Mouse (Mus musculus): Measurements from ENCODE around the gene Isy1. TPM values are rescaled to one million over a fixed set of nuclear protein-coding genes. Genes with fewer than 3 reads are reported as not detected.

Gene Isy1
- polyA plus RNA-seq, 1 experiment from 2014 or later = 45.6 TPM

- WGBS = 89% methylated on average over 5 of the region's 5 CpGs
- no peak for DNase-seq (ENCODE audit: low spot score)
- Histone ChIP-seq H3K27ac (ENCODE audit: low read depth, low read length) (no peak overlapping the region), H3K36me3 (ENCODE audit: control insufficient read depth, insufficient read depth, low read length) (no peaks in the 10 kb centered on the region), H3K9ac (ENCODE audit: low read length) (no peak overlapping the region), H3K4me2 (ENCODE audit: low read depth) (no peak overlapping the region), H3K4me3 (ENCODE audit: low read depth, low read length) (no peak overlapping the region), H3K9me3 (ENCODE audit: control insufficient read depth, low read length) (no peaks in the 10 kb centered on the region), H3K27me3 (ENCODE audit: control insufficient read depth, insufficient read depth, low read length) (no peaks in the 10 kb centered on the region), H3K4me1 (ENCODE audit: control insufficient read depth, insufficient read depth, low read length) (no peaks in the 10 kb centered on the region)
- no peak for ATAC-seq (ENCODE audit: insufficient read depth, low FRiP score, low TSS enrichment)
These were observed 46.8 kb downstream of the Isy1 start for GRCm38 (mm10) chr6:87791826-87792225.

DNA sequence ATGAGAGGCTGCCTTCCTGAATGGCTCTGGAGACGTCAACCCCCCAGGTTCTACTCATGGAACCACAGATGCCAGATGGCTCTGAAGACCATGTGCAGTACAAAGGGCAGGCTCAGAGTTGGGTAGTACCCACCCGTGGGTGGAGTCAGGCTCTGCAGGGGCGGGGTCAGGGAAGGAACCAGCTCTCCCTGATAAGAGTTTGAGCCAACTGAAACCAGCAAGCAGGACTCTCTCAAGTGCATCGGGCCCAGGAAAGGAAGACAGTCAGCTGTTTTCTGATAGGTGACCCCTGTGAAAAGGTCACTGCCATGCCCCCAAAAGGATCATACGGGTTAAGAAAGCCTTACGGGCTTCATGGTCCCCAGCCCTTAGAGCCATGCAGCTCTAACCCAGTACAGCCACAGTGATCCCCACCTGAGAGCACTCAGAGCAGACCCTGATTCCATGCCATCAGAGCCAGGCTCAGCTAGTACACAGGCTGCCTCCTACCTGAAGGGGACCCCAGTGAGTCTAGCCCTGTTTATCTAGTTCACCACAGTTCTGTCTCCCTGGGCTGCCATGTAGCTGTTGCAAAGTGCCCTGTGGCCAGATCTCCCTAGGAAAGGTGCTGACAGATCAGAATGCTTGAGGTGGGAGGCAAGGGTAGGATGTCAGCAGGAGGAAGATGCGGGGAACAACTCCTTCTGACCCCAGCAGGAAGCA is 47.7 kb downstream of the Isy1 start:
- DNase-seq (ENCODE audit: low spot score) (no peak), ATAC-seq (ENCODE audit: insufficient read depth, low FRiP score, low TSS enrichment) (no peak)
- no peaks in the 10 kb centered on the region for H3K27me3 ChIP-seq (ENCODE audit: control insufficient read depth, insufficient read depth, low read length)
- no peak overlapping the region for H3K27ac ChIP-seq (ENCODE audit: low read depth, low read length)
- no peak overlapping the region for H3K4me3 ChIP-seq (ENCODE audit: low read depth, low read length)
- WGBS = 80% methylated on average over 7 of the region's 7 CpGs
- H3K4me2 ChIP-seq (ENCODE audit: low read depth) = no peak overlapping the region
- H3K9ac ChIP-seq (ENCODE audit: low read length) = no peak overlapping the region
- H3K4me1 ChIP-seq (ENCODE audit: control insufficient read depth, insufficient read depth, low read length) = no peaks in the 10 kb centered on the region
- no peaks in the 10 kb centered on the region for H3K36me3 ChIP-seq (ENCODE audit: control insufficient read depth, insufficient read depth, low read length)
- no peaks in the 10 kb centered on the region for H3K9me3 ChIP-seq (ENCODE audit: control insufficient read depth, low read length)

- 97% methylated on average over 6 of the region's 6 CpGs for WGBS
These were observed 48.8 kb downstream of the Isy1 start for GRCm38 (mm10) chr6:87789791-87790190.

GRCm38 (mm10) chr6:87788896-87789587 is 49.6 kb downstream of the Isy1 start:
- ATAC-seq (ENCODE audit: insufficient read depth, low FRiP score, low TSS enrichment) = no peak
- H3K4me3 ChIP-seq (ENCODE audit: low read depth, low read length) = no peak overlapping the region
- 77% methylated on average over 5 of the region's 5 CpGs for WGBS
- H3K9me3 ChIP-seq (ENCODE audit: control insufficient read depth, low read length) = no peaks in the 10 kb centered on the region
- no peaks in the 10 kb centered on the region for H3K4me1 ChIP-seq (ENCODE audit: control insufficient read depth, insufficient read depth, low read length)
- no peaks in the 10 kb centered on the region for H3K27me3 ChIP-seq (ENCODE audit: control insufficient read depth, insufficient read depth, low read length)
- H3K4me2 ChIP-seq (ENCODE audit: low read depth) = no peak overlapping the region
- no peak overlapping the region for H3K27ac ChIP-seq (ENCODE audit: low read depth, low read length)
- DNase-seq (ENCODE audit: low spot score) = no peak
- no peaks in the 10 kb centered on the region for H3K36me3 ChIP-seq (ENCODE audit: control insufficient read depth, insufficient read depth, low read length)
- H3K9ac ChIP-seq (ENCODE audit: low read length) = no peak overlapping the region

More at GRCm38 (mm10) chr6:87789791-87790190, 48.8 kb downstream of the Isy1 start:
- ATAC-seq (ENCODE audit: insufficient read depth, low FRiP score, low TSS enrichment) (no peak), DNase-seq (ENCODE audit: low spot score) (no peak)
- no peaks in the 10 kb centered on the region for H3K27me3 ChIP-seq (ENCODE audit: control insufficient read depth, insufficient read depth, low read length)
- H3K27ac ChIP-seq (ENCODE audit: low read depth, low read length) = no peak overlapping the region
- H3K9me3 ChIP-seq (ENCODE audit: control insufficient read depth, low read length) = no peaks in the 10 kb centered on the region
- no peaks in the 10 kb centered on the region for H3K36me3 ChIP-seq (ENCODE audit: control insufficient read depth, insufficient read depth, low read length)
- no peak overlapping the region for H3K4me2 ChIP-seq (ENCODE audit: low read depth)
- no peak overlapping the region for H3K9ac ChIP-seq (ENCODE audit: low read length)
- H3K4me3 ChIP-seq (ENCODE audit: low read depth, low read length) = no peak overlapping the region
- no peaks in the 10 kb centered on the region for H3K4me1 ChIP-seq (ENCODE audit: control insufficient read depth, insufficient read depth, low read length)

DNA sequence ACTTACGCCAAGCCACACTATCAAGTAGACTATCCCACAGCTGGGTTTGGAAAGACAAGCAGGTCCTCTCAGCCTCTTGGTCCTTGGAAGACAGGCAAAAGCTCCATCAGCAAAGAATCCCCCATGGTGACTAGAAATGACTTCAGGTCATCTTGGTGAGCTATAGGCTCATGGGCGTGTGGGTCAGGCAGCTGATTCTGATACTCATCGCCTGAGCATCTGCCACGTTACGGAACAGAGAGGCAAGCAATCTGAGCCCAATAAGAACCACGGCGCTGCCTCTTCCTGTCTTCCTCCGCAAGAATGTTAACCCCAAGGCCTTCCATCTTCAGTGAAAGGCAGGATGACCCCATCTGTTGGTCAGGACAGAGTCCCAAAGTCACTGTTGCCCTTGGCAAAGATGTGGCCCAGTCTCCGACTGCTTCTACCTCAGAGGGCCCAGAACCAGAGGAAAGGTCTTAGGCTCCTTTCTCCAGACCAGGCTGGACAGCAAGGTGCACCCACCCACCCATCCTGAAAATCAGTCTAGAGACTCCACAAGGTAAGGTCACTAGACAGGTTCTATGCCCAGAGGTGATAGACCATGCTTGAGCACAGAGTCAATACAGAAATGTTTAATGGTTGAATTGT is 50.2 kb downstream of the Isy1 start:
- H3K36me3 ChIP-seq (ENCODE audit: control insufficient read depth, insufficient read depth, low read length) = no peaks in the 10 kb centered on the region
- ATAC-seq (ENCODE audit: insufficient read depth, low FRiP score, low TSS enrichment) = no peak
- WGBS = 92% methylated on average over 9 of the region's 9 CpGs
- H3K4me3 ChIP-seq (ENCODE audit: low read depth, low read length) = no peak overlapping the region
- no peak overlapping the region for H3K27ac ChIP-seq (ENCODE audit: low read depth, low read length)
- no peaks in the 10 kb centered on the region for H3K9me3 ChIP-seq (ENCODE audit: control insufficient read depth, low read length)
- no peak overlapping the region for H3K4me2 ChIP-seq (ENCODE audit: low read depth)
- no peak overlapping the region for H3K9ac ChIP-seq (ENCODE audit: low read length)
- H3K4me1 ChIP-seq (ENCODE audit: control insufficient read depth, insufficient read depth, low read length) = no peaks in the 10 kb centered on the region
- no peak for DNase-seq (ENCODE audit: low spot score)
- no peaks in the 10 kb centered on the region for H3K27me3 ChIP-seq (ENCODE audit: control insufficient read depth, insufficient read depth, low read length)

- Histone ChIP-seq H3K36me3 (ENCODE audit: control insufficient read depth, insufficient read depth, low read length) (no peaks in the 10 kb centered on the region), H3K4me2 (ENCODE audit: low read depth) (no peak overlapping the region), H3K4me1 (ENCODE audit: control insufficient read depth, insufficient read depth, low read length) (no peaks in the 10 kb centered on the region), H3K27ac (ENCODE audit: low read depth, low read length) (no peak overlapping the region), H3K9ac (ENCODE audit: low read length) (no peak overlapping the region), H3K27me3 (ENCODE audit: control insufficient read depth, insufficient read depth, low read length) (no peaks in the 10 kb centered on the region), H3K9me3 (ENCODE audit: control insufficient read depth, low read length) (no peaks in the 10 kb centered on the region), H3K4me3 (ENCODE audit: low read depth, low read length) (no peak overlapping the region)
- ATAC-seq (ENCODE audit: insufficient read depth, low FRiP score, low TSS enrichment) = no peak
- WGBS = 75% methylated on average over 6 of the region's 6 CpGs
- no peak for DNase-seq (ENCODE audit: low spot score)
These were observed 51.3 kb downstream of the Isy1 start for GRCm38 (mm10) chr6:87787108-87787890.

GRCm38 (mm10) chr6:87786621-87787020 is 52.0 kb downstream of the Isy1 start:
- no peaks in the 10 kb centered on the region for H3K9me3 ChIP-seq (ENCODE audit: control insufficient read depth, low read length)
- DNase-seq (ENCODE audit: low spot score) (no peak), ATAC-seq (ENCODE audit: insufficient read depth, low FRiP score, low TSS enrichment) (no peak)
- no peak overlapping the region for H3K4me3 ChIP-seq (ENCODE audit: low read depth, low read length)
- H3K27ac ChIP-seq (ENCODE audit: low read depth, low read length) = no peak overlapping the region
- H3K4me1 ChIP-seq (ENCODE audit: control insufficient read depth, insufficient read depth, low read length) = no peaks in the 10 kb centered on the region
- no peaks in the 10 kb centered on the region for H3K36me3 ChIP-seq (ENCODE audit: control insufficient read depth, insufficient read depth, low read length)
- 93% methylated on average over 5 of the region's 5 CpGs for WGBS
- H3K27me3 ChIP-seq (ENCODE audit: control insufficient read depth, insufficient read depth, low read length) = no peaks in the 10 kb centered on the region
- no peak overlapping the region for H3K4me2 ChIP-seq (ENCODE audit: low read depth)
- no peak overlapping the region for H3K9ac ChIP-seq (ENCODE audit: low read length)

DNA sequence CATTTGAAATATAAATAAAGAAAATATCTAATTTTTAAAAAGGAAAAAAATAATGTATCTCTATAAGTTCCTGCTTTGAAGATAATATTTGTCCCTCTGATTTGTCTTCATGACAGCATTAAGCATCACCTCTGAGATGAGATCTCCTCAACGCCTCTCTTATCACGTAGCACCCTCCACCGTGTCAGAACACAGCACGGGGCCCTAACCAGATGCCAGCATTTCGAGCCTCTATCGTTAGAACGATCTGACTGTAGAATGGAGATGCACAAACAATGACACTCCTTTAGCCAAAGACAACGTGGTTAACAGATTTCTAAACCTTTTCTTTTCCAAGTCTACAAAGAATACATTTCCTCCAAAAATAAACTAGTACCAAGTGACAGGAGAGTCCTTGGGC is 54.6 kb downstream of the Isy1 start:
- Histone ChIP-seq H3K9ac (ENCODE audit: low read length) (no peak overlapping the region), H3K9me3 (ENCODE audit: control insufficient read depth, low read length) (no peaks in the 10 kb centered on the region), H3K4me2 (ENCODE audit: low read depth) (no peak overlapping the region), H3K27me3 (ENCODE audit: control insufficient read depth, insufficient read depth, low read length) (no peaks in the 10 kb centered on the region), H3K4me1 (ENCODE audit: control insufficient read depth, insufficient read depth, low read length) (no peaks in the 10 kb centered on the region), H3K27ac (ENCODE audit: low read depth, low read length) (no peak overlapping the region), H3K4me3 (ENCODE audit: low read depth, low read length) (no peak overlapping the region), H3K36me3 (ENCODE audit: control insufficient read depth, insufficient read depth, low read length) (no peaks in the 10 kb centered on the region)
- WGBS = 78% methylated on average over 8 of the region's 8 CpGs
- no peak for DNase-seq (ENCODE audit: low spot score)
- ATAC-seq (ENCODE audit: insufficient read depth, low FRiP score, low TSS enrichment) = no peak
